Mouse (Mus musculus) A20 (cell line): ENCODE measurements around the gene Oas1e.
"Not testable (repeated sequence)": the region's sequence is repeated elsewhere in the genome, so short reads cannot be mapped to it uniquely, and the experiment has no call there.

Experiments used
- DNase-seq: peaks from one replicate; pipeline ENCODE4 v3.0.0-alpha.2; 2011; ENCODE audit warnings: low read depth, low spot score

The Oas1e gene

GRCm38 (mm10) chr5:120795480-120796034 lies at the start of gene Oas1e:
Gene Oas1e (minus strand): TSS chr5:120795530.
- DNase-seq: not testable (repeated sequence)

GRCm38 (mm10) chr5:120844713-120845112 lies 49.4 kb upstream of the Oas1e start:
- DNase-seq: no peak

GRCm38 (mm10) chr5:120836731-120837585 lies 41.6 kb upstream of the Oas1e start:
- DNase-seq: peak; percentile 69

- no peak for DNase-seq
Measured at GRCm38 (mm10) chr5:120833335-120834280, 38.3 kb upstream of the Oas1e start.

- peak; percentile 45 for DNase-seq
Measured at GRCm38 (mm10) chr5:120831031-120831430, 35.7 kb upstream of the Oas1e start.

- DNase-seq: no peak
Measured at GRCm38 (mm10) chr5:120818999-120819398, 23.7 kb upstream of the Oas1e start.

GRCm38 (mm10) chr5:120815949-120816348 lies 20.6 kb upstream of the Oas1e start:
- DNase-seq: peak; percentile 67

GRCm38 (mm10) chr5:120813023-120813422 lies 17.7 kb upstream of the Oas1e start:
- peak; percentile 21 for DNase-seq

- DNase-seq: peak; percentile 89
Measured at GRCm38 (mm10) chr5:120811951-120812819, 16.9 kb upstream of the Oas1e start, which contains the start of gene Oas1c. Gene Oas1c (minus strand): TSS chr5:120812514.

GRCm38 (mm10) chr5:120809171-120809570 lies 13.8 kb upstream of the Oas1e start:
- no peak for DNase-seq

GRCm38 (mm10) chr5:120806458-120806857 lies 11.1 kb upstream of the Oas1e start:
- DNase-seq: peak; percentile 70

- DNase-seq: no peak
Measured at GRCm38 (mm10) chr5:120803596-120803995, 8.3 kb upstream of the Oas1e start.

- not testable (repeated sequence) for DNase-seq
Measured at GRCm38 (mm10) chr5:120798943-120799342, 3.6 kb upstream of the Oas1e start.

- DNase-seq: not testable (repeated sequence)
Measured at GRCm38 (mm10) chr5:120798147-120798546, 2.8 kb upstream of the Oas1e start.

- peak; percentile 53 for DNase-seq
Measured at GRCm38 (mm10) chr5:120793043-120793442, 2.3 kb downstream of the Oas1e start.

GRCm38 (mm10) chr5:120787042-120787441 lies 8.3 kb downstream of the Oas1e start:
- DNase-seq: no peak

- no peak for DNase-seq
Measured at GRCm38 (mm10) chr5:120782446-120782845, 12.9 kb downstream of the Oas1e start.

- peak; percentile 15 for DNase-seq
Measured at GRCm38 (mm10) chr5:120781646-120782045, 13.7 kb downstream of the Oas1e start.

- no peak for DNase-seq
Measured at GRCm38 (mm10) chr5:120779922-120780321, 15.4 kb downstream of the Oas1e start.

GRCm38 (mm10) chr5:120778941-120779340 lies 16.4 kb downstream of the Oas1e start:
- DNase-seq: no peak

GRCm38 (mm10) chr5:120777478-120777877 lies 17.9 kb downstream of the Oas1e start, which contains the start of gene Oas3:
Gene Oas3 (minus strand): TSS chr5:120777661.
- no peak for DNase-seq
